ENCODE assay signal across 8 mouse cellular contexts in genomic region chr5:114356936-114357751, GRCm38 (mm10). TPM values are rescaled to one million over a fixed set of nuclear protein-coding genes. Genes with fewer than 3 reads are reported as not detected.
DNase-seq lines count a peak whose midpoint lies in the region; ATAC-seq and TF ChIP-seq lines count a peak whose summit lies in the region.

No protein-coding gene starts in this region.

- H3K27me3 ChIP-seq in kidney, embryonic 14.5 days (ENCODE audit: control insufficient read depth, insufficient read depth, low read length), result no peaks in the 10 kb centered on the region
- no peaks in the 10 kb centered on the region for H3K27me3 ChIP-seq in kidney, adult 2 months (replicated peaks; ENCODE audit: control insufficient read depth, insufficient read depth, low read length)
- no peaks in the 10 kb centered on the region for H3K27me3 ChIP-seq in heart, embryonic 11.5 days (ENCODE audit: control insufficient read depth, insufficient read depth, low read length)
- H3K27me3 ChIP-seq in midbrain, embryonic 13.5 days, result no peaks in the 10 kb centered on the region

- peak; percentile 71 for ATAC-seq in kidney, embryonic 14.5 days (ENCODE audit: low FRiP score, low TSS enrichment)
- peak; percentile 46; the same call in 1 of the 2 replicates for ATAC-seq in heart, embryonic 11.5 days (replicated peaks; ENCODE audit: insufficient number of reproducible peaks, low FRiP score, low TSS enrichment)
- ATAC-seq in midbrain, embryonic 13.5 days, result peak; percentile 59; the same call in 1 of the 2 replicates

- H3K9ac ChIP-seq in kidney, embryonic 14.5 days (ENCODE audit: low read depth, low read length), result peak overlapping the region; percentile 0; the same call in 1 of the 2 replicates
- peak overlapping the region; percentile 56; the same call in 1 of the 2 replicates for H3K9ac ChIP-seq in heart, embryonic 11.5 days (ENCODE audit: low read depth, low read length)
- H3K9ac ChIP-seq in midbrain, embryonic 13.5 days (replicated peaks), result no peak overlapping the region

- H3K9me3 ChIP-seq in kidney, embryonic 14.5 days (ENCODE audit: control insufficient read depth, low read length), result no peaks in the 10 kb centered on the region
- H3K9me3 ChIP-seq in heart, embryonic 11.5 days (replicated peaks; ENCODE audit: control insufficient read depth, low read length), result no peaks in the 10 kb centered on the region
- H3K9me3 ChIP-seq in midbrain, embryonic 13.5 days, result no peaks in the 10 kb centered on the region

- no peak for DNase-seq in kidney, adult 2 months
- DNase-seq in adipocyte (ENCODE audit: low spot score), result peak; percentile 39
- DNase-seq in layer of hippocampus, postnatal 25 days (ENCODE audit: extremely low spot score in 1 of 2, low spot score in 1 of 2), result peak; percentile 29 to 42
- DNase-seq in spleen, postnatal 36 days (ENCODE audit: low spot score in 2 of 2), result no peak
- no peak for DNase-seq in cerebellum, adult 9-11 months

- peak overlapping the region; percentile 49; the same call in 1 of the 2 replicates for H3K27ac ChIP-seq in kidney, embryonic 14.5 days (ENCODE audit: low read depth, low read length)
- H3K27ac ChIP-seq in kidney, adult 2 months (ENCODE audit: insufficient read depth, low read depth, low read length), result no peak overlapping the region
- H3K27ac ChIP-seq in heart, embryonic 11.5 days (ENCODE audit: low read depth, low read length), result peak overlapping the region; percentile 35; the same call in 1 of the 2 replicates
- H3K27ac ChIP-seq in midbrain, embryonic 13.5 days, result no peak overlapping the region

- H3K4me2 ChIP-seq in kidney, embryonic 14.5 days (replicated peaks; ENCODE audit: low read depth, low read length), result peak overlapping the region; percentile 8; the same call in 1 of the 2 replicates
- peak overlapping the region; percentile 53 for H3K4me2 ChIP-seq in heart, embryonic 11.5 days
- 0 out of 2 replicates have a peak overlapping the region, but pooled peaks have one; percentile 3 for H3K4me2 ChIP-seq in midbrain, embryonic 13.5 days (replicated peaks)

- H3K4me3 ChIP-seq in kidney, embryonic 14.5 days (ENCODE audit: low read length), result no peak overlapping the region
- H3K4me3 ChIP-seq in kidney, adult 2 months (ENCODE audit: insufficient read depth, low read depth, low read length), result no peak overlapping the region
- no peak overlapping the region for H3K4me3 ChIP-seq in heart, embryonic 11.5 days (ENCODE audit: low read depth, low read length)
- no peak overlapping the region for H3K4me3 ChIP-seq in midbrain, embryonic 13.5 days (replicated peaks)

- H3K4me1 ChIP-seq in kidney, embryonic 14.5 days (ENCODE audit: control insufficient read depth, insufficient read depth, low read length), result peaks cover 6% of the 10 kb centered on the region
- H3K4me1 ChIP-seq in kidney, adult 2 months (ENCODE audit: control insufficient read depth, insufficient read depth, low read length), result no peaks in the 10 kb centered on the region
- peaks cover 3% of the 10 kb centered on the region; the same call in 1 of the 2 replicates for H3K4me1 ChIP-seq in heart, embryonic 11.5 days (ENCODE audit: control insufficient read depth, insufficient read depth, low read length)
- H3K4me1 ChIP-seq in midbrain, embryonic 13.5 days (replicated peaks), result peaks cover 20% of the 10 kb centered on the region

- WGBS in kidney, embryonic 14.5 days, result 48% methylated on average over 23 of the region's 23 CpGs
- WGBS in kidney, adult 2 months, result 52% methylated on average over 23 of the region's 23 CpGs
- WGBS in heart, embryonic 11.5 days (ENCODE audit: insufficient replicate concordance), result 48% methylated on average over 23 of the region's 23 CpGs
- WGBS in midbrain, embryonic 13.5 days, result 56% methylated on average over 23 of the region's 23 CpGs

- TF ChIP-seq CTCF in kidney, adult 2 months (conservative IDR thresholded peaks at IDR 0.05; ENCODE audit: insufficient read depth, insufficient read length, low read depth, low read length), result no peak

- TF ChIP-seq POLR2A in kidney, adult 2 months (IDR thresholded peaks at IDR 0.05; ENCODE audit: low read depth, low read length), result no peak

- H3K36me3 ChIP-seq in kidney, embryonic 14.5 days (ENCODE audit: control insufficient read depth, insufficient read depth, low read length), result peaks cover 17% of the 10 kb centered on the region; the same call in 1 of the 2 replicates
- H3K36me3 ChIP-seq in kidney, adult 2 months (ENCODE audit: control insufficient read depth, insufficient read depth, low read length), result no peaks in the 10 kb centered on the region
- 0 out of 2 replicates have a peak, but pooled peaks cover 5% of the 10 kb centered on the region for H3K36me3 ChIP-seq in heart, embryonic 11.5 days (ENCODE audit: control insufficient read depth, insufficient read depth, low read length)
- H3K36me3 ChIP-seq in midbrain, embryonic 13.5 days, result peaks cover 23% of the 10 kb centered on the region

RNA-seq across cellular contexts. Expression of gene Kctd10, which starts 23.2 kb away (rescaled TPM):
- 50.7 and 86.2 TPM in 2 replicates for polyA plus RNA-seq in kidney, embryonic 14.5 days (2014; fragmentation: Nextera tagmentation; extraction: Ambion mirVana)
- polyA plus RNA-seq in kidney, adult 2 months (2012; rRNA removed), result 63.5 and 63.8 TPM in 2 replicates
- 84.8 and 112 TPM in 2 replicates for polyA plus RNA-seq in heart, embryonic 11.5 days (2014; fragmentation: Nextera tagmentation; extraction: Ambion mirVana)
- total RNA-seq in layer of hippocampus, postnatal 25 days (2021), result 10 to 100 TPM; 46.2 to 49.5 TPM
- 92.8 and 94.0 TPM in 2 replicates for polyA plus RNA-seq in midbrain, embryonic 13.5 days (2015; fragmentation: Nextera tagmentation; extraction: Ambion mirVana)

RNA-seq across cellular contexts. Expression of gene Ube3b, which starts 23.3 kb away (rescaled TPM):
- 30.5 and 55.2 TPM in 2 replicates for polyA plus RNA-seq in kidney, embryonic 14.5 days (2014; fragmentation: Nextera tagmentation; extraction: Ambion mirVana)
- 70.9 and 81.9 TPM in 2 replicates for polyA plus RNA-seq in kidney, adult 2 months (2012; rRNA removed)
- 43.0 and 54.7 TPM in 2 replicates for polyA plus RNA-seq in heart, embryonic 11.5 days (2014; fragmentation: Nextera tagmentation; extraction: Ambion mirVana)
- total RNA-seq in layer of hippocampus, postnatal 25 days (2021), result 10 to 100 TPM; 83.4 to 89.8 TPM
- 36.9 and 43.1 TPM in 2 replicates for polyA plus RNA-seq in midbrain, embryonic 13.5 days (2015; fragmentation: Nextera tagmentation; extraction: Ambion mirVana)

Comparison
In these comparisons a context has a peak if more than half of its experiments do, and no peak if none do; other contexts are left out.
1. H3K27ac ChIP-seq: peak in kidney, embryonic 14.5 days (single experiment) and heart, embryonic 11.5 days (single experiment); none in kidney, adult 2 months (single experiment) and midbrain, embryonic 13.5 days (single experiment).
2. H3K4me2 ChIP-seq: peak in every context shown above with its lines; median percentile 53 in heart, embryonic 11.5 days; 8 in kidney, embryonic 14.5 days; 3 in midbrain, embryonic 13.5 days.
3. DNase-seq: peak in adipocyte (single experiment) and layer of hippocampus, postnatal 25 days (2 of 2); none in kidney, adult 2 months (single experiment), spleen, postnatal 36 days (0 of 2) and cerebellum, adult 9-11 months (single experiment).
4. Peak in every context shown above with its lines, with median percentiles within 50 percentile points of each other: ATAC-seq.